Mouse (Mus musculus): ENCODE measurements at regions not wholly inside any gene's neighbourhood (a gene's known extent, or its start where the extent isn't known, plus 50 kb on each side); places are given as distances from the start of the nearest gene placed in this dataset.

GRCm38 (mm10) chr16:39298856-39299255 is 406.4 kb downstream of the Igsf11 start:
- Histone ChIP-seq H3K4me1 (replicated peaks; ENCODE audit: control insufficient read depth, insufficient read depth, low read length) (no peaks in the 10 kb centered on the region), H3K27me3 (replicated peaks; ENCODE audit: control insufficient read depth, insufficient read depth, low read length) (no peaks in the 10 kb centered on the region), H3K4me3 (ENCODE audit: low read depth, low read length) (no peak overlapping the region), H3K36me3 (ENCODE audit: control insufficient read depth, insufficient read depth) (no peaks in the 10 kb centered on the region), H3K27ac (ENCODE audit: low read depth, low read length) (no peak overlapping the region), H3K9me3 (ENCODE audit: control insufficient read depth) (no peaks in the 10 kb centered on the region), H3K9ac (ENCODE audit: low read depth, low read length) (no peak overlapping the region), H3K4me2 (replicated peaks; ENCODE audit: low read depth) (no peak overlapping the region)
- 86% methylated on average over 3 of the region's 3 CpGs for WGBS
- no peak for ATAC-seq
- no peak for TF ChIP-seq CTCF (IDR thresholded peaks at IDR 0.05; ENCODE audit: low read depth)

- H3K4me1 ChIP-seq (replicated peaks; ENCODE audit: control insufficient read depth, insufficient read depth, low read length), result no peaks in the 10 kb centered on the region
- H3K9ac ChIP-seq (ENCODE audit: low read depth, low read length), result no peak overlapping the region
- no peak overlapping the region for H3K4me3 ChIP-seq (ENCODE audit: low read depth, low read length)
- H3K4me2 ChIP-seq (replicated peaks; ENCODE audit: low read depth), result no peak overlapping the region
- H3K27me3 ChIP-seq (replicated peaks; ENCODE audit: control insufficient read depth, insufficient read depth, low read length), result no peaks in the 10 kb centered on the region
- no peak overlapping the region for H3K27ac ChIP-seq (ENCODE audit: low read depth, low read length)
- ATAC-seq, result no peak
- no peak for TF ChIP-seq CTCF (IDR thresholded peaks at IDR 0.05; ENCODE audit: low read depth)
- 22% methylated on average over 1 of the region's 1 CpGs for WGBS
- no peaks in the 10 kb centered on the region for H3K9me3 ChIP-seq (ENCODE audit: control insufficient read depth)
- H3K36me3 ChIP-seq (ENCODE audit: control insufficient read depth, insufficient read depth), result no peaks in the 10 kb centered on the region
Measured at GRCm38 (mm10) chr16:39302902-39303361, 410.5 kb downstream of the Igsf11 start.

GRCm38 (mm10) chr16:39303371-39303770 is 410.9 kb downstream of the Igsf11 start:
- 62% methylated on average over 7 of the region's 7 CpGs for WGBS
- H3K4me3 ChIP-seq (ENCODE audit: low read depth, low read length), result no peak overlapping the region

GRCm38 (mm10) chr16:39307951-39308350 is 415.5 kb downstream of the Igsf11 start:
- Histone ChIP-seq H3K4me1 (replicated peaks; ENCODE audit: control insufficient read depth, insufficient read depth, low read length) (no peaks in the 10 kb centered on the region), H3K4me3 (ENCODE audit: low read depth, low read length) (no peak overlapping the region), H3K27me3 (replicated peaks; ENCODE audit: control insufficient read depth, insufficient read depth, low read length) (no peaks in the 10 kb centered on the region), H3K27ac (ENCODE audit: low read depth, low read length) (no peak overlapping the region), H3K9me3 (ENCODE audit: control insufficient read depth) (no peaks in the 10 kb centered on the region), H3K4me2 (replicated peaks; ENCODE audit: low read depth) (no peak overlapping the region), H3K36me3 (ENCODE audit: control insufficient read depth, insufficient read depth) (no peaks in the 10 kb centered on the region), H3K9ac (ENCODE audit: low read depth, low read length) (no peak overlapping the region)
- TF ChIP-seq CTCF (IDR thresholded peaks at IDR 0.05; ENCODE audit: low read depth), result no peak
- 62% methylated on average over 5 of the region's 5 CpGs for WGBS
- no peak for ATAC-seq

More at GRCm38 (mm10) chr16:39303371-39303770, 410.9 kb downstream of the Igsf11 start:
- no peak overlapping the region for H3K9ac ChIP-seq (ENCODE audit: low read depth, low read length)
- ATAC-seq, result no peak
- TF ChIP-seq CTCF (IDR thresholded peaks at IDR 0.05; ENCODE audit: low read depth), result no peak
- no peak overlapping the region for H3K27ac ChIP-seq (ENCODE audit: low read depth, low read length)
- H3K9me3 ChIP-seq (ENCODE audit: control insufficient read depth), result no peaks in the 10 kb centered on the region
- no peaks in the 10 kb centered on the region for H3K36me3 ChIP-seq (ENCODE audit: control insufficient read depth, insufficient read depth)
- H3K27me3 ChIP-seq (replicated peaks; ENCODE audit: control insufficient read depth, insufficient read depth, low read length), result no peaks in the 10 kb centered on the region
- H3K4me2 ChIP-seq (replicated peaks; ENCODE audit: low read depth), result no peak overlapping the region
- no peaks in the 10 kb centered on the region for H3K4me1 ChIP-seq (replicated peaks; ENCODE audit: control insufficient read depth, insufficient read depth, low read length)

DNA sequence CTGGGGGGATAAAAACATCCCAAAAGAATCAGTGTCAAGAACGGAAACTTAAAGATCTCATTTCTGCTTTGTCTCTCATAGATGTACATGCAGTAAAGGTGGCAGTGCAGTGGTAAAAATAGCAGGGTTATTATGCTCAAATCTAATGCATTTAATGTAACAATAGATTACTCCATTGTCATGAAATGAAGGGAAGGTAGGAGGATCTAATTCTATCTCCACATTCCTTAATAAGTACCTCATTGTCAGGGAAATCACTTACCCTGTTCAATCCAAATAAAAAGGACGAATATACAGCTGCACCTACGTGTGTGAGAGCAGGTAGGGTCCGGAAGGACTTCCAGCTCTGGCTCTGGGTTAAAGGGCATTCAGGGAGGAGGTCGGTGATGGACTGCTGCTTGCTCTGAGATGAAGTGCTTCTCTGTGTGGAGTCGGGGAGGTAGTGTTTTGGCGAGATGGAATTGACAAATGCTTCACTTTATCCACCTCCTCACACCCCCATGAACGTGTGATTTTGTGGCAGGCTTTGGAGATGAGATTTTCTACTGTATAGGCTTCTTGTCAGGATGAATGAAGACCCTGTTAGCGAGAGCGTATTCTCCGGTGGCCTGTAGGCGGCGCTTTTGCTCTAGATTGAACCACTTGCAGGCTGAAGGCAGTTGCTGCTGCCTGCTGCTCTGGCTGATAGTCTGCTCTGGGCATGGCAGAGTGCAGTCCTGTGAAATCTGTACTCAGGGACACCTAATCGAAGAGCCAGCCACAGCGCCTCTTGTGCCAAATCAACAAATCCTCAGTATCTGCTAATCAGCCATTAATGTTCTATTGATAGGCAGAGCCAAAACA is 424.5 kb downstream of the Igsf11 start:
- 23% methylated on average over 15 of the region's 15 CpGs for WGBS
- Histone ChIP-seq H3K27ac (ENCODE audit: low read depth, low read length) (no peak overlapping the region), H3K9me3 (ENCODE audit: control insufficient read depth) (no peaks in the 10 kb centered on the region), H3K4me2 (replicated peaks; ENCODE audit: low read depth) (no peak overlapping the region), H3K9ac (ENCODE audit: low read depth, low read length) (no peak overlapping the region), H3K36me3 (ENCODE audit: control insufficient read depth, insufficient read depth) (no peaks in the 10 kb centered on the region), H3K4me1 (replicated peaks; ENCODE audit: control insufficient read depth, insufficient read depth, low read length) (no peaks in the 10 kb centered on the region), H3K4me3 (ENCODE audit: low read depth, low read length) (no peak overlapping the region), H3K27me3 (replicated peaks; ENCODE audit: control insufficient read depth, insufficient read depth, low read length) (no peaks in the 10 kb centered on the region)
- no peak for ATAC-seq
- TF ChIP-seq CTCF (IDR thresholded peaks at IDR 0.05; ENCODE audit: low read depth), result peak; percentile 63

DNA sequence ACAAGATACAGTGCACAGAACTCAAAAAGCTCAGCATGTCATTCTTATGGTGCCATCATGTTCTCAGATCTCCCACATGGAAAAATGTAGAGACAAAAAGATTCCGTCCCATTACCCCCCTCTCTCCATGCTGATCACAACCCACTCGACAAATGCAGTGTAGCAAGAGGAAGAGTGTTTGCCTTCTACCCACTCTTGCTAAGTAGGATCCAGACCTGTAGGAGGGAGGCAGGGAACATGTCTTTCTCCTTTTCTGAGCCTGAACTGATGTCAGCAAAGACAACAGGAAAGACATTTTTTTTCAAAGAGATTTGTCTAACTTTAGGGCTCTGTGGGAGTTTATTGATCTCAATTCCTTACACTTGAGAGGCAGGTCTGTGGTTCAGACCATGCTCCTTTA is 433.2 kb downstream of the Igsf11 start:
- Histone ChIP-seq H3K4me2 (replicated peaks; ENCODE audit: low read depth) (no peak overlapping the region), H3K4me3 (ENCODE audit: low read depth, low read length) (no peak overlapping the region), H3K27ac (ENCODE audit: low read depth, low read length) (no peak overlapping the region), H3K36me3 (ENCODE audit: control insufficient read depth, insufficient read depth) (no peaks in the 10 kb centered on the region), H3K27me3 (replicated peaks; ENCODE audit: control insufficient read depth, insufficient read depth, low read length) (no peaks in the 10 kb centered on the region), H3K4me1 (replicated peaks; ENCODE audit: control insufficient read depth, insufficient read depth, low read length) (no peaks in the 10 kb centered on the region), H3K9ac (ENCODE audit: low read depth, low read length) (no peak overlapping the region), H3K9me3 (ENCODE audit: control insufficient read depth) (no peaks in the 10 kb centered on the region)
- no peak for ATAC-seq
- WGBS, result 91% methylated on average over 2 of the region's 2 CpGs
- TF ChIP-seq CTCF (IDR thresholded peaks at IDR 0.05; ENCODE audit: low read depth), result no peak

Data from intestine, postnatal 0 days (tissue).